ENCODE assay signal across 8 mouse cellular contexts in the genomic region with DNA sequence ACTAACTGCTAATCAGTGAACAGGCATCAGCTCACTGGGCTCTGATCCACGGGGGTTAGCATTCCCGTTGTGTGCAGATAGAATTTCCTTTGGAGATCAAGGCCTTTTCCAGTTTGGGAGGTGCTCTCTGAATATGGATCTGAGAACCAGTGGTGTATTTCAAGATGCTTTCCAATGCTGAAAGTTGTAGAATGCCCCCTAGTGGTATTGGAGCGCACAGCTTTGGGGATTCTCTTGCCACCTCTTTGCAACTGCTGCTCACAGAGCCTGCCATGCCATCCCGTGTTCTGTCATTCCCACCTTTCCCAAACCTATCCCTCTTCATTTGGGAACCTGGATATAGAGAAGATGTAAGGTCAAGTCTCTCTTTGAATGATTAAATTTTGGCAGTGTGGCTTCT.
DNase-seq lines count a peak whose midpoint lies in the region; ATAC-seq and TF ChIP-seq lines count a peak whose summit lies in the region.

No protein-coding gene starts in this region.

- H3K9ac ChIP-seq in liver, postnatal 0 days (replicated peaks): no peak overlapping the region

- no peak overlapping the region for H3K27ac ChIP-seq in liver, postnatal 0 days (ENCODE audit: low read depth)

- no peaks in the 10 kb centered on the region for H3K36me3 ChIP-seq in liver, postnatal 0 days (replicated peaks; ENCODE audit: insufficient read depth, low read length)

- no peak for DNase-seq in frontal cortex, postnatal 10 days (ENCODE audit: low spot score in 2 of 2)
- DNase-seq in liver, postnatal 0 days: no peak
- DNase-seq in liver (no peak), adipocyte (ENCODE audit: low spot score) (peak; percentile 51)
- no peak for DNase-seq in ovary, postnatal 10 days (ENCODE audit: low spot score)
- DNase-seq in gastrocnemius, postnatal 14 days: no peak

- no peaks in the 10 kb centered on the region for H3K9me3 ChIP-seq in liver, postnatal 0 days (ENCODE audit: low read length)

- TF ChIP-seq EP300 in liver, postnatal 0 days (IDR thresholded peaks at IDR 0.05; ENCODE audit: low read depth): no peak

- H3K4me3 ChIP-seq in liver, postnatal 0 days (ENCODE audit: low read depth, low read length): no peak overlapping the region

- intact Hi-C loops in gastrocnemius, postnatal 14 days (cut with DNase I; ENCODE audit: low total_unique reads): no loop called here

- H3K4me1 ChIP-seq in liver, postnatal 0 days (ENCODE audit: insufficient read depth): no peaks in the 10 kb centered on the region

- no peaks in the 10 kb centered on the region for H3K27me3 ChIP-seq in liver, postnatal 0 days (ENCODE audit: insufficient read depth, low read length)

- 32% methylated on average over 4 of the region's 4 CpGs for WGBS in liver, postnatal 0 days (ENCODE audit: insufficient replicate concordance)

- TF ChIP-seq CTCF in liver, postnatal 0 days (IDR thresholded peaks at IDR 0.05; ENCODE audit: low read depth): peak; percentile 58

- ATAC-seq in frontal cortex, adult (ENCODE audit: low TSS enrichment): peak; percentile 65
- no peak for ATAC-seq in liver, postnatal 0 days
- 0 out of 2 replicates have a peak, but pooled peaks have one; percentile 50 for ATAC-seq in megakaryocyte progenitor cell, adult 5-6 weeks (replicated peaks; ENCODE audit: poor library complexity)

- no peak overlapping the region for H3K4me2 ChIP-seq in liver, postnatal 0 days (ENCODE audit: low read depth, low read length)
